Mouse (Mus musculus) C2C12 (cell line): ENCODE data around the gene Itgad.

Experiments used
- CEBPB ChIP-seq: IDR thresholded peaks from one replicate; pipeline ENCODE4 v1.6.1; 2011; ENCODE audit warnings: low read depth, mild to moderate bottlenecking, control low read depth, moderate library complexity
- CTCF ChIP-seq: IDR thresholded peaks from one replicate; pipeline ENCODE4 v1.5.1; 2011; ENCODE audit not compliant: control insufficient read depth, insufficient read depth, insufficient read length
- MAX ChIP-seq: IDR thresholded peaks from one replicate; pipeline ENCODE4 v1.6.1; 2011; ENCODE audit warnings: mild to moderate bottlenecking, control low read depth
- MYOD1 ChIP-seq: IDR thresholded peaks from one replicate; pipeline ENCODE4 v1.6.1; 2011; ENCODE audit warnings: low read depth; ENCODE audit not compliant: control insufficient read depth, insufficient read length
- MYOG ChIP-seq: IDR thresholded peaks from one replicate; pipeline ENCODE4 v1.6.1; 2011; ENCODE audit not compliant: control insufficient read depth, insufficient read length; ENCODE audit errors: extremely low read depth
- USF1 ChIP-seq: IDR thresholded peaks from one replicate; pipeline ENCODE4 v1.6.1; 2011; ENCODE audit warnings: low read depth, mild to moderate bottlenecking, control low read depth, moderate library complexity

- TF ChIP-seq MYOD1 = no peak
- TF ChIP-seq CEBPB = no peak
- no peak for TF ChIP-seq CTCF
- no peak for TF ChIP-seq MAX
- TF ChIP-seq USF1 = no peak
- no peak for TF ChIP-seq MYOG
These were observed 37.8 kb upstream of the Itgad start for GRCm38 (mm10) chr7:128116396-128116795.
